Comparison of ENCODE assay signal across 9 mouse cellular contexts in genomic region chr15:84697611-84698011, GRCm38 (mm10). TPM values are rescaled to one million over a fixed set of nuclear protein-coding genes. Genes with fewer than 3 reads are reported as not detected.
DNase-seq lines count a peak whose midpoint lies in the region; ATAC-seq lines count a peak whose summit lies in the region.
"Had no signal": no experiment of that assay in that cellular context is flagged by ENCODE, and none has a peak within 500 bp of the region (broad histone marks: within the 10 kb centered on the region; RNA-seq: fewer than 3 reads in every experiment).

No protein-coding gene starts in this region.

- no peaks in the 10 kb centered on the region for H3K9me3 ChIP-seq in intestine, embryonic 16.5 days (ENCODE audit: control insufficient read depth, low read length)
- H3K9me3 ChIP-seq in limb, embryonic 15.5 days = no peaks in the 10 kb centered on the region
- H3K9me3 ChIP-seq: liver, embryonic 13.5 days had no signal

- no peak overlapping the region for H3K4me3 ChIP-seq in intestine, embryonic 16.5 days (ENCODE audit: low read length)
- no peak overlapping the region for H3K4me3 ChIP-seq in limb, embryonic 15.5 days
- H3K4me3 ChIP-seq: liver, embryonic 13.5 days had no signal

- peak; percentile 26 for DNase-seq in cerebellum, adult 11-12 months
- no peak for DNase-seq in cerebellum, adult 8-10 months
- peak; percentile 83 to 85 for DNase-seq in adrenal gland, postnatal 36 days
- peak; percentile 38 to 61 for DNase-seq in frontal cortex, postnatal 36 days (ENCODE audit: low spot score in 2 of 2)
- DNase-seq in urinary bladder, postnatal 10 days (ENCODE audit: low spot score) = no peak
- DNase-seq: liver, embryonic 13.5 days had no signal

- no peak for ATAC-seq in intestine, embryonic 16.5 days
- ATAC-seq in limb, embryonic 15.5 days (ENCODE audit: insufficient number of reproducible peaks, low FRiP score, low TSS enrichment, low read depth) = peak; percentile 71
- no peak for ATAC-seq in megakaryocyte, adult 5-6 weeks (ENCODE audit: poor library complexity, severe bottlenecking)

- no peak overlapping the region for H3K4me2 ChIP-seq in intestine, embryonic 16.5 days (ENCODE audit: low read depth, low read length)
- H3K4me2 ChIP-seq in limb, embryonic 15.5 days = no peak overlapping the region
- H3K4me2 ChIP-seq: liver, embryonic 13.5 days had no signal

- peaks cover 18% of the 10 kb centered on the region; the same call in 1 of the 2 replicates for H3K4me1 ChIP-seq in intestine, embryonic 16.5 days (ENCODE audit: control insufficient read depth, insufficient read depth, low read length)
- peaks cover 48% of the 10 kb centered on the region for H3K4me1 ChIP-seq in limb, embryonic 15.5 days
- H3K4me1 ChIP-seq: liver, embryonic 13.5 days had no signal

- no peaks in the 10 kb centered on the region for H3K27me3 ChIP-seq in intestine, embryonic 16.5 days (replicated peaks; ENCODE audit: control insufficient read depth, insufficient read depth, low read length)
- H3K27me3 ChIP-seq in limb, embryonic 15.5 days = no peaks in the 10 kb centered on the region
- H3K27me3 ChIP-seq: liver, embryonic 13.5 days had no signal

- H3K9ac ChIP-seq in intestine, embryonic 16.5 days (ENCODE audit: low read depth, low read length) = 0 out of 2 replicates have a peak overlapping the region, but pooled peaks have one; percentile 26
- no peak overlapping the region for H3K9ac ChIP-seq in limb, embryonic 15.5 days
- H3K9ac ChIP-seq: liver, embryonic 13.5 days had no signal

- WGBS in intestine, embryonic 16.5 days = 65% methylated on average over 11 of the region's 11 CpGs
- 37% methylated on average over 11 of the region's 11 CpGs for WGBS in limb, embryonic 15.5 days

- peaks cover 29% of the 10 kb centered on the region for H3K36me3 ChIP-seq in intestine, embryonic 16.5 days (ENCODE audit: control insufficient read depth, insufficient read depth, low read length)
- peaks cover 69% of the 10 kb centered on the region for H3K36me3 ChIP-seq in limb, embryonic 15.5 days

- H3K27ac ChIP-seq in intestine, embryonic 16.5 days (ENCODE audit: low read length) = no peak overlapping the region
- H3K27ac ChIP-seq in limb, embryonic 15.5 days = peak overlapping the region; percentile 82
- H3K27ac ChIP-seq: liver, embryonic 13.5 days had no signal

RNA-seq across cellular contexts. Expression of gene Arhgap8, which starts 22.2 kb away (rescaled TPM):
- total RNA-seq in adrenal gland, postnatal 36 days (2021) = 1 to 10 TPM in 1 of 2 experiments, under 1 TPM in 1; 0.56 to 1.1 TPM
- 14.3 and 16.3 TPM in 2 replicates for polyA plus RNA-seq in intestine, embryonic 16.5 days (2015; fragmentation: Nextera tagmentation; extraction: Ambion mirVana)
- polyA plus RNA-seq in limb, embryonic 15.5 days (2015; fragmentation: Nextera tagmentation; extraction: Ambion mirVana) = 6.1 and 6.6 TPM in 2 replicates
- total RNA-seq in megakaryocyte, adult 5-6 weeks (2015) = not detected in 2 replicates
- total RNA-seq in megakaryocyte, adult 5-6 weeks (2017) = not detected in 2 replicates

RNA-seq across cellular contexts. Expression of gene Prr5, which starts 28.2 kb away (rescaled TPM):
- total RNA-seq in adrenal gland, postnatal 36 days (2021) = 1 to 10 TPM; 5.6 to 7.0 TPM
- polyA plus RNA-seq in intestine, embryonic 16.5 days (2015; fragmentation: Nextera tagmentation; extraction: Ambion mirVana) = 69.1 and 81.3 TPM in 2 replicates
- 34.5 and 36.3 TPM in 2 replicates for polyA plus RNA-seq in limb, embryonic 15.5 days (2015; fragmentation: Nextera tagmentation; extraction: Ambion mirVana)
- 5.6 and 6.4 TPM in 2 replicates for total RNA-seq in megakaryocyte, adult 5-6 weeks (2015)
- total RNA-seq in megakaryocyte, adult 5-6 weeks (2017) = 4.4 and 5.4 TPM in 2 replicates

Comparison
In these comparisons a context has a peak if more than half of its experiments do, and no peak if none do; other contexts are left out.
1. DNase-seq: peak in cerebellum, adult 11-12 months (single experiment), adrenal gland, postnatal 36 days (2 of 2) and frontal cortex, postnatal 36 days (2 of 2); none in cerebellum, adult 8-10 months (single experiment) and urinary bladder, postnatal 10 days (single experiment).